Mouse (Mus musculus) heart, embryonic 10.5 days (tissue): ENCODE data around the gene Hk2. TPM values are rescaled to one million over a fixed set of nuclear protein-coding genes. Genes with fewer than 3 reads are reported as not detected.
A peak's percentile ranks its signal among the peaks of the same experiment; 100 is the strongest.

Experiments
- DNase-seq: peaks from one replicate; pipeline ENCODE4 v3.0.0-alpha.2; 2017; ENCODE audit warnings: low spot score
- H3K27ac ChIP-seq: fragments of 300-500 bp; sonication (generic); 2 replicates; pipeline ENCODE4 v1.5.1; 2016; ENCODE audit warnings: mild to moderate bottlenecking
- H3K27me3 ChIP-seq: fragments of 300-500 bp; sonication (generic); 2 replicates; pipeline ENCODE4 v1.6.1; 2016; ENCODE audit warnings: mild to moderate bottlenecking; ENCODE audit not compliant: poor library complexity, insufficient read depth, severe bottlenecking
- H3K36me3 ChIP-seq: fragments of 300-500 bp; sonication (generic); 2 replicates; pipeline ENCODE4 v1.6.1; 2016; ENCODE audit warnings: mild to moderate bottlenecking, moderate library complexity
- H3K4me1 ChIP-seq: fragments of 300-500 bp; sonication (generic); 2 replicates; pipeline ENCODE4 v1.6.1; 2016; ENCODE audit warnings: mild to moderate bottlenecking
- H3K4me3 ChIP-seq: fragments of 300-500 bp; sonication (generic); 2 replicates; pipeline ENCODE4 v1.5.1; 2016; ENCODE audit warnings: mild to moderate bottlenecking, moderate library complexity
- H3K9me3 ChIP-seq: fragments of 300-500 bp; sonication (generic); 2 replicates; pipeline ENCODE4 v1.6.1; 2016; ENCODE audit warnings: mild to moderate bottlenecking, moderate library complexity
- WGBS: fragments of 180-500 bp; shearing (Covaris S2); methylation state at CpG from one replicate; pipeline ENCODE4 v1.1.7; 2016; 5-methylcytosine and 5-hydroxymethylcytosine counted together
- polyA plus RNA-seq: library from polyadenylated mRNA; unstranded; fragments of >200 nt; fragmentation: Nextera tagmentation; extraction: Ambion mirVana; gene quantifications from 2 replicates; pipeline ENCODE4 v1.2.1, GENCODE M21; 2016

Hk2 gene
- polyA plus RNA-seq, 1 experiment from 2014 or later: 44.8 TPM

DNA sequence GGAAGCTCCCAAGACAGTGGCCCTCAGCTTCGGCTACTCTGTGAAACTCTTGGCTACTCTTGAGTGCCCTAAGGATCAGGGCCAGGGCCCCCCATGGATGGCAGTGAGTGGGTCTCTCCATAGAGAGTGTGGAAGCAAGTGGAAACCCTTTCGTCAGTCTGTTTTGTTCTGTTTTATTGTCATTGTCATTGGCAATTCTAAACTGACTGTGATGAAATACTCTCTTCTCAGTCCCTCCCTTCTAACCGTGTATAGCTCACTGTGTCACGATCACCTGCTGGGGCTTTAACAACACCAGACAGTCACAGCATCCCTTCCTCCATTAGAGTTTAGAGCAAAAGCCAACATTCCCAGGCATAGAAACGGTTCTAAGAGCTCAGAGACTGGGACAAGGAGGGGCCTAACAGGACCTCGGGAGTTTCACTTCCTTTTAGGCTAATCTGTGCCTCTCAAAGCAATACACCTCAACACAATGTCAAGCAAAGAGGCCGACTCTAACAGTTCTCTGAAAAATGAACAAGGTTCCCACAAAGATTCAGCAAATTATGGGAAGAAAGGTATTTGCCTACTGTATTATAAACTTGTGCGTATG is 6.6 kb upstream of the Hk2 start:
- no peak overlapping the region for H3K4me3 ChIP-seq
- no peaks in the 10 kb centered on the region for H3K27me3 ChIP-seq
- no peaks in the 10 kb centered on the region for H3K9me3 ChIP-seq
- DNase-seq: no peak
- H3K4me1 ChIP-seq: no peaks in the 10 kb centered on the region
- H3K36me3 ChIP-seq: no peaks in the 10 kb centered on the region
- WGBS: 61% methylated on average over 8 of the region's 8 CpGs
- H3K27ac ChIP-seq: no peak overlapping the region

DNA sequence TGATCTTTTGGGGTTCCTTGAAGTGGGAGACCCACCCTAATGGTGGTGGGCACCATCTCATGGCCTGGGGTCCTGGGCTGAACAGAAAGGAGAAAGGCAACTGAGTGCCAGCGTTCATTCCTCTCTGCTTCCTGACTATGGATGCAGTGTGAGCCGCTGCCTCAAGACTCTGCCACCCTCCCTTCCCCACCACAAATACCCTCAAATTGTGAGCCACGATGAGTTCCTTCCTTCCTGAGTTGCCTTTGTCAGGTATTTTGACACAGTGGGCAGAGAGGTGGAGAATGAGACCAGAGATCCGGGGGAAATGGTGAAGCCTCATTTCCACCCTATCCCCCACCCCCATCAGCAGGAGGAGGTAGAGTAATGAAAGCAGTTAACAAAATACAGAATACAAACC is 6.1 kb upstream of the Hk2 start:
- Histone ChIP-seq H3K4me1 (peaks cover 5% of the 10 kb centered on the region; the same call in 1 of the 2 replicates), H3K4me3 (no peak overlapping the region), H3K9me3 (no peaks in the 10 kb centered on the region), H3K27ac (no peak overlapping the region), H3K27me3 (no peaks in the 10 kb centered on the region), H3K36me3 (no peaks in the 10 kb centered on the region)
- no peak for DNase-seq
- 53% methylated on average over 4 of the region's 4 CpGs for WGBS

DNA sequence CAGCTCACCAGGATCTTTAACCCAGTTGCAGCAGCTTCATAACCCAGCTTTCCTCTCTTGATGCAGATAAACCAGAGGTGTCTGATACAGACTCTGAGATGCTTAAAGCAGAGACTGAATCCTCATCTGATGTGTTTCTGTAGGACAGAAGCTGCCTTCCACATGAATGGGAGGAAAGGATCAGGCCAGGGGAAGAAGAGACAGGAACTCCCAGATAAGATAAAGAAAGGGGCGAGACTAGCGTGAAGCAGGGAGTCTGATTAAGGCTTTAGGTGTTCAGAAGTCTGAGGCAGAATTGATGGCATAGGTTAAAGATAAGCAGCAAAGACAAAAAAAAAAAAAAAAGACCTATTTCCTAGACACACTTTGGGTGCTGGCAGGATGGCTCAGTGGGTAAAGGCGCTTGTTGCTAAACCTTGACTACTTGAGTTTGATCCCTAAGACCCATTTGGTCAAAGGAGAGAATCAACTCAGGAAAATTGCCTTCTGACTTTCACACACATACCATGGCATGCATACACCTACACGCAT is 2.9 kb upstream of the Hk2 start:
- Histone ChIP-seq H3K27ac (no peak overlapping the region), H3K36me3 (no peaks in the 10 kb centered on the region), H3K27me3 (no peaks in the 10 kb centered on the region), H3K4me3 (no peak overlapping the region), H3K4me1 (peaks cover 11% of the 10 kb centered on the region; the same call in 1 of the 2 replicates), H3K9me3 (no peaks in the 10 kb centered on the region)
- no peak for DNase-seq
- 59% methylated on average over 4 of the region's 4 CpGs for WGBS

DNA sequence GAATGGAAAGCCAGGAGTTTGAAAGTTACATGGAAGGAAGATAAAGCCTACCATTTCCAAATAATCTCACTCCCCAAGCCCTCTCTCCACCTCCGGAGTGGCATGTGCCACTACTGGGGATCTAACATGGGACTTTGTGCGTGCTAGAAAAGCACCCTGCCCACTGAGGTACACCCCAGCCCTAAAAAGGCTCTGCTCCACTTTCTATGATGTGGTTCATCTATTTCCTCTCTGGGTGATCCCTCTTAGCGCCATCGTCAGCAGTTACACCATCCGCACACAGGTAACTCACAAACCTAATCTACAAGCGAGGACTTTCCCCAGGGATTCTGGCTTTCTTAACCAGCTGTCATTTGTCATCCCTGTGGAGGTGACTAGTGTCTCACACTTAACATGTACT is 1.1 kb upstream of the Hk2 start:
- Histone ChIP-seq H3K27ac (peak overlapping the region; percentile 93; the same call in 1 of the 2 replicates), H3K36me3 (no peaks in the 10 kb centered on the region)
- no peak for DNase-seq

DNA sequence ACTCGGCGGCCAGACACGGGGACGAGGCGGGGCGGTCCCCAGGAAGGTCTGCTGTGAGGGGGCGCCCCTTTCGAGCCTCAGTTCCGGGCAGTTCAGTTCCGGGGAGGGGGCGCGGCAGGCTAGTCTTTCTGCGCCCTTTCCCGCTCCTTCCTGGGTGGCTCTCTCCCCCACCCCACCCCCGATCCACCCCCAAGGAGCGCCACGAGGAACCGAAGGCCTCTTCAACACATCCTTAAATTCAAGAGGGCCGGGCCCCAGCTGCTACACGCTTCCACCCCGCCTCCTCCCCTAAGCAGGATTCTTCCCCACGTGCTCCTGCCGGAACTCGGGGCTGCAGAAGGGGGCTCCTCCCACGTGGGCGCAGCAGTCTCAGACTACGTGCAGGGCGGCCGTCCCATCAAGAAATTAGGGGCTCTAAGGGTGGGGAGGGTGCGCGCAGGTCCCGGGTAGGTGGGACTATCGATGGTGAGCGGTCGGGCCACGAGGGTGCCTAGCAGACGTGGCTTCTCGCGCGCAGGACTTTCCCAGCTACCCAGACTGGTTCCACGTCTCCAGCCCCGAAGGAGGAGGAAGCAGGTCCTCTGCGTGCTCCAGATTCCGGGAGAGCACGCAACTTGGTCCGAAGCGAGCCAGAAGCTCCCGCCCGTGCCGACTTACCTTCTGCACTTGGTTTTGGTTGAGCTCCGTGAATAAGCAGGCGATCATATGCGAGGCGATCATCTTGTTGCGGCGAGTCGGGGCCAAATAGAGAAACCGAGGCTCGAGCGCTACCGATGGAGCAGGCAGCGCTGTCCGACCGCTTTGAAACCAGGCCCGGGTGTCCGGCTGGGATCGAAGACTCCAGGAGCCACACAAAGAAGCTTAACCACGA is 758 bp downstream of the Hk2 start:
- Histone ChIP-seq H3K36me3 (no peaks in the 10 kb centered on the region), H3K27ac (peak overlapping the region; percentile 93), H3K27me3 (no peaks in the 10 kb centered on the region), H3K9me3 (no peaks in the 10 kb centered on the region), H3K4me3 (peak overlapping the region; percentile 80), H3K4me1 (peaks cover 46% of the 10 kb centered on the region)
- WGBS: under 1% methylated on average over 67 of the region's 68 CpGs
- peak; percentile 92 for DNase-seq

More for the DNA sequence above, 1.1 kb upstream of the Hk2 start:
- no peak overlapping the region for H3K4me3 ChIP-seq
- WGBS: 83% methylated on average over 6 of the region's 6 CpGs
- peaks cover 27% of the 10 kb centered on the region for H3K4me1 ChIP-seq
- H3K9me3 ChIP-seq: no peaks in the 10 kb centered on the region
- H3K27me3 ChIP-seq: no peaks in the 10 kb centered on the region

DNA sequence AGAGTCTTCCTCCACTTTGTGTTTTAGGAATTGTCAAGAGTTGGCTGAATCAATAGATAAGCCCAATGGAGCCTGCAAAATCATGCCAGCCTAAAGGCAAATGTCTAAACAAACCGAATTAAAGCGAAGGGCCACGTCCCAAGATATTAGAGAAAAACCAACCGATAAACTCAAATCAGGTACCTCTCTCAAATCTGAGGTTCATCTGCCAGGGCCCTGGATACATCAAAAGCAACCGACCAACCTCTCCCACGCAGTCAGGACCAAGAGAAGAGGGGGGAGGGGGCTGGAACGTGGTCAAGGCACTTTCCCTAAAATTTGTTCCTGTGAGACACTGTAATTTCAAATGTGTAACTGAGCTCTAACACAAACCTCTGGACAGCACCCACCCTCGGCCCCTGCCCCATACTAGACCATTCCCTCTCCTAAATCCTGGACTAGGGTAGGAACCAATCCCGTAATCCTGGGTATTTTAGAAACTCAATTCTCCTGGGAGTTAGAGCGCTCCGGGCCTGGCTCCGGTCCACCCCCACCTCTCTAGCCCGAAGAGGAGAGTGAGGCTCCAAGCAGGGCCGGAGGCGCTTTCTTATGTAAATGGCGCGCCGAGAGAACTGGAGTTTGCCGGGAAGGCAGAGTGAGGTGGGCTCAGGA is 1.7 kb downstream of the Hk2 start:
- DNase-seq: no peak
- peak overlapping the region; percentile 80 for H3K4me3 ChIP-seq
- peaks cover 55% of the 10 kb centered on the region for H3K4me1 ChIP-seq
- no peaks in the 10 kb centered on the region for H3K27me3 ChIP-seq
- WGBS: 0% methylated on average over 19 of the region's 19 CpGs
- peak overlapping the region; percentile 93 for H3K27ac ChIP-seq
- no peaks in the 10 kb centered on the region for H3K36me3 ChIP-seq
- H3K9me3 ChIP-seq: no peaks in the 10 kb centered on the region

DNA sequence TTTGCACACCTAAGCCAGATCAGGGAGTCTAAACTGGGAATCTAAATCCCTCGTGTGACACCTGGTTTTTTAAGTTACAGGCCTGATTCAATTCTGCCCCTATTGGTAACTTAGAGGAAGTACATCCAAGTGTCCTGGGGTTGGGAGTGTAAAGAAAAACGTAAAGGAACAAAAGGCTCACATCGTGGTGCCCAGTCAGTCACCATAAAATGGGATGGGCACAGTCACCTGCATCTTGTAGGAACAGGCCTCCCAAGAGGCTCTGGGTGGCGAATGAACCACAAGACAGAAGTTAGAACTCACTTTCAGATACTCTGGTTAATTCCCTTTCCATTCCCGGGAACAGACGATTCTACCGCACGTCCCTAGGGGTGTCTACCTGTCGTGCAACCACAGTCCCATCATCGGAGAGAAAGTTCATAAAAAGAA is 2.3 kb downstream of the Hk2 start:
- Histone ChIP-seq H3K9me3 (no peaks in the 10 kb centered on the region), H3K27me3 (no peaks in the 10 kb centered on the region), H3K4me1 (peaks cover 55% of the 10 kb centered on the region), H3K27ac (peak overlapping the region; percentile 93), H3K4me3 (peak overlapping the region; percentile 80), H3K36me3 (no peaks in the 10 kb centered on the region)
- 2% methylated on average over 10 of the region's 10 CpGs for WGBS
- peak; percentile 76 for DNase-seq

DNA sequence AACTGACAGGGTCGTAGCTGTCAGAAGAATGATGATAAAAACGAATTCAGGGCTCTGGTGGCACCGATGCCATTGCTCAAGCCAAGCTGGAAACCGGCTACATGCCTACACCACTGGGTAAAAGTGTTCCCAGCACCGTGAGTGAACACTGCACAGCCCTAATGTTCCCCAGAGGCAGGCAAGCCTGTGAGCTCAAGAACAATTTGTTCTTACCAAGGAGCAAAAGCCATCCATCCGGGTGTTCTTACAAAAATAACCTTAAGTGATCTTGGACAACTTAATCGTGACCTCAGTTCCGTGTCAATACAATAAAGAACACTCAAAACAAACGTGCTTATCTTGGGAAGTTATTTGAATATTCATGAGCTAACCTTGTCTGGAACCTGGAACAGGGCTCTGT is 3.2 kb downstream of the Hk2 start:
- Histone ChIP-seq H3K4me3 (peak overlapping the region; percentile 80), H3K27me3 (no peaks in the 10 kb centered on the region), H3K9me3 (no peaks in the 10 kb centered on the region), H3K27ac (peak overlapping the region; percentile 93), H3K4me1 (peaks cover 64% of the 10 kb centered on the region), H3K36me3 (no peaks in the 10 kb centered on the region)
- peak; percentile 73 for DNase-seq
- WGBS: 43% methylated on average over 9 of the region's 9 CpGs

DNA sequence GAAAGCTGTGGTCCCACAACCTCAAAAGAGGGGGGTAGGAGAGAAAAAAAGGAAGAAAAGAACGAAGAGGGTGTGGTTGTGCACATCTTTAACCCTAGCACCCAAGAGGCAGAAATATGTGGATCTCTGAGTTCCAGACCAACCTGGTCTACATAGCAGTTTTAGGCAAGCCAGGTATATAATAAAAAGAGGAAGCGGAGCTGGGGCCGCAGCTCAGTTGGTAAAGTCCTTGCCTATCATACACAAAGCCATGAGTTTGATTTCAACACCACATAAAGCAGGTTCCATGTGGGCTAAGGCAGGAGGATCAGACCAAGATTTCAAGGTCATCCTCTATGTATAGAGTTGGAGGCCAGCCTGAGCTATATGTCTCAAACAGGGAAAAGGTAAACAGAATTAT is 4.0 kb downstream of the Hk2 start:
- peak overlapping the region; percentile 53 for H3K27ac ChIP-seq

DNA sequence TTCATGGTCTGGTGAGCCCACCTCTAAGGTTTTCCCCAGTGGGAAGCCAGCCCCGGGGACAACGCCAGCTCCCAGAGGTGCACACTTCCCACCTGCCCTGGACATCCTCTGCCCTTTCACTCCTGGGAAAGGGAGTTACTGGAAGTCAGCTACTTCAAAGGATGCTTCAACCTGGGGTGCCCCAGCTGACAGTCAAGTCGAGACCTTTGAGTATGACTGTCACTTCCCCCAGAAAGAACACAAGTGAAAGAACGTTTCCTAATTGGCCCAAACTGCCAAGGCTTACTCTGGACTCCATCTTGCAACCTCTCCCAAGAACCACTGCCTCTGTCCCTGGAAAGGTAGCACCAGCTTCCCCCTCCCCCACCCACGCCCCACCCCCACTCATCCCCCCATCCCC is 4.5 kb downstream of the Hk2 start:
- Histone ChIP-seq H3K4me3 (no peak overlapping the region), H3K36me3 (no peaks in the 10 kb centered on the region), H3K27me3 (no peaks in the 10 kb centered on the region), H3K4me1 (peaks cover 58% of the 10 kb centered on the region), H3K27ac (peak overlapping the region; percentile 53), H3K9me3 (no peaks in the 10 kb centered on the region)
- WGBS: 67% methylated on average over 4 of the region's 5 CpGs
- no peak for DNase-seq

More for the DNA sequence above, 4.0 kb downstream of the Hk2 start:
- peaks cover 59% of the 10 kb centered on the region for H3K4me1 ChIP-seq
- H3K9me3 ChIP-seq: no peaks in the 10 kb centered on the region
- H3K27me3 ChIP-seq: no peaks in the 10 kb centered on the region
- no peaks in the 10 kb centered on the region for H3K36me3 ChIP-seq
- WGBS: 78% methylated on average over 3 of the region's 3 CpGs
- no peak overlapping the region for H3K4me3 ChIP-seq
- no peak for DNase-seq

DNA sequence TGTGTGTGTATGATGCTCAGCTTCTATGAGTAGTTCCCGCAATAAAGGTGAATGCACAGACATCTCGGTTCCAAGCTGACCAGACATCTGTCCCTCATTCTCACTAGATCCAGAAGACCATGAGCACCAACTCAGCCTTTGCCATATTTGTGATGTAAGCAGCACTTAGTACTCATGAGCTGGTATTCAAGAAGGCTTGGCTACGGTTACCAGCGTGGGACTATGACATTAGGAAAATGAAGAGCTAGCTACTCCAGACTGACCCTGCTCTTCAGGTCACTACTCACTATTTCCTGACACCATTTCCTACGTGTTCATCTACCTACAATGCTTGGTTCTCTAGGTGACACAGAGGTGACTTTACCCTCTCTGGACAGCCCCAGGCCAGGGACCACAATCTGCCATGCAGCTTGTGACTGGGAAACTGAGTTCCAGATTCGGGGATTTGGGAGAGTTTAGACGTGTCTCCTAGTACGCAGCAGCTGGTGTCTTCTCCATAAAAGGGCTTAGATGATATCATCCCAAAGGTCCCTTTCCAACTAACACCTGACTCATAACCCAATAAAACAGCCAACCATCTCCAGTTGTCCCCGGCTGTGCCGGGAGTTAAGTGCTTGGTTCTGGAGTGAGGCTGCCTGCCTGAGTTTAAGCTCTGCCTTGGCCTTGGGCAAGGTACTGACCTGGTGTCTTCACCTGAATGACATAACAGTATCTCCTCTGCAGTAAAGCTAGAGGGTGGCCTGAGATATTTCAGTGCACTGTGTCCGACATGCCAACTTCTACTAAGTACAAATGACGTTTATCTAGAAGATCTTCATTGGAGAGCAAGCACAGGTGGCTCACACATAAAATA is 6.3 kb downstream of the Hk2 start:
- Histone ChIP-seq H3K36me3 (no peaks in the 10 kb centered on the region), H3K4me3 (no peak overlapping the region), H3K27ac (no peak overlapping the region; the same call in 1 of the 2 replicates), H3K4me1 (peaks cover 76% of the 10 kb centered on the region), H3K9me3 (no peaks in the 10 kb centered on the region), H3K27me3 (no peaks in the 10 kb centered on the region)
- 89% methylated on average over 12 of the region's 12 CpGs for WGBS
- DNase-seq: no peak

DNA sequence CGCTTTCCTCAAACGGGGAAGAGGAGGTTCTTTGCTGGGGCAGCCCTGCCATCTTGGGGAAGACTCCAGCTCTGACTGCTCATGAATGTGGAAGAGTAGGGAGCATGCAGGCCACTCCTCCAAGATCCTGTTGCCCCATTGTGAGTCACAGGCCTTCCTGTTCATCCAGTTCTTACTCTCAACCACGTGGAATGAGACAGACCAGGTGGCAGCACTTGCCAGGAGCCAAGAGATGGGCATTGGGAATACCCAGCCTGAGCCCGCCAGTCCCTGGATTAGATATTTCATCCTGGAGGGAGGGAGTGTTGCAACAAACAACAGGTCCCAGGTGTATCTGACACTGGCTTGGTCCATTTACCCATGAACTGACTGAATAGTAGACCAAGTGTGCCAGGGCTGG is 7.6 kb downstream of the Hk2 start:
- Histone ChIP-seq H3K27ac (0 out of 2 replicates have a peak overlapping the region, but pooled peaks have one; percentile 36), H3K4me1 (peaks cover 84% of the 10 kb centered on the region), H3K4me3 (no peak overlapping the region), H3K36me3 (no peaks in the 10 kb centered on the region), H3K27me3 (no peaks in the 10 kb centered on the region), H3K9me3 (no peaks in the 10 kb centered on the region)
- 61% methylated on average over 4 of the region's 4 CpGs for WGBS
- no peak for DNase-seq
